Mouse (Mus musculus) liver, embryonic 12.5 days (tissue): ENCODE data around the gene Olfr303. TPM values are rescaled to one million over a fixed set of nuclear protein-coding genes. Genes with fewer than 3 reads are reported as not detected.
"Not testable (repeated sequence)": the region's sequence is repeated elsewhere in the genome, so short reads cannot be mapped to it uniquely, and the experiment has no call there.

Experiments
- ATAC-seq: fragments of 200-750 bp; cut with Nextera tagmentation; 2 replicates; pipeline ENCODE4 v1.8.0; 2017; ENCODE audit warnings: moderate number of reproducible peaks, mild to moderate bottlenecking, moderate library complexity
- H3K27ac ChIP-seq: fragments of 300-500 bp; sonication (generic); 2 replicates; pipeline ENCODE4 v1.5.1; 2016; ENCODE audit warnings: mild to moderate bottlenecking
- H3K27me3 ChIP-seq: fragments of 300-500 bp; sonication (generic); replicated peaks from 2 replicates; pipeline ENCODE4 v1.6.1; 2016; ENCODE audit warnings: mild to moderate bottlenecking, moderate library complexity
- H3K36me3 ChIP-seq: fragments of 300-500 bp; sonication (generic); 2 replicates; pipeline ENCODE4 v1.6.1; 2016; ENCODE audit warnings: mild to moderate bottlenecking, moderate library complexity
- H3K4me1 ChIP-seq: fragments of 300-500 bp; sonication (generic); 2 replicates; pipeline ENCODE4 v1.6.1; 2016
- H3K4me2 ChIP-seq: fragments of 300-500 bp; sonication (generic); 2 replicates; pipeline ENCODE4 v1.6.1; 2016; ENCODE audit warnings: mild to moderate bottlenecking, moderate library complexity
- H3K4me3 ChIP-seq: fragments of 300-500 bp; sonication (generic); 2 replicates; pipeline ENCODE4 v1.5.1; 2016; ENCODE audit warnings: mild to moderate bottlenecking, moderate library complexity
- H3K9ac ChIP-seq: fragments of 300-500 bp; sonication (generic); 2 replicates; pipeline ENCODE4 v1.6.1; 2016; ENCODE audit warnings: mild to moderate bottlenecking, moderate library complexity
- H3K9me3 ChIP-seq: fragments of 300-500 bp; sonication (generic); replicated peaks from 2 replicates; pipeline ENCODE4 v1.6.1; 2016; ENCODE audit warnings: mild to moderate bottlenecking, moderate library complexity
- WGBS: fragments of 180-500 bp; shearing (Covaris S2); methylation state at CpG from one replicate; pipeline ENCODE4 v1.1.7; 2016; ENCODE audit not compliant: insufficient replicate concordance; 5-methylcytosine and 5-hydroxymethylcytosine counted together
- polyA plus RNA-seq: library from polyadenylated mRNA; unstranded; fragments of >200 nt; fragmentation: Nextera tagmentation; extraction: Ambion mirVana; gene quantifications from 2 replicates; pipeline ENCODE4 v1.2.1, GENCODE M21; 2016

Gene Olfr303
- not detected in 2 replicates for polyA plus RNA-seq

- H3K27me3 ChIP-seq: no peaks in the 10 kb centered on the region
- H3K4me1 ChIP-seq: no peaks in the 10 kb centered on the region
- H3K9ac ChIP-seq: no peak within 1 kb of the TSS
- H3K4me3 ChIP-seq: no peak within 1 kb of the TSS
- no peak within 1 kb of the TSS for H3K4me2 ChIP-seq
- no peak for ATAC-seq
- no peaks in the 10 kb centered on the region for H3K9me3 ChIP-seq
- no peaks in the 10 kb centered on the region for H3K36me3 ChIP-seq
- no peak within 1 kb of the TSS for H3K27ac ChIP-seq
Measured at GRCm38 (mm10) chr7:86397689-86398088, at the start of gene Olfr303. Olfr303 (minus strand) TSS chr7:86397789.

GRCm38 (mm10) chr7:86403546-86403945 lies 6.0 kb upstream of the Olfr303 start, which contains the start of gene Olfr301:
Olfr301 (plus strand) TSS chr7:86403846.
- WGBS: 56% methylated on average over 2 of the region's 2 CpGs
- no peaks in the 10 kb centered on the region for H3K27me3 ChIP-seq
- no peak within 1 kb of the TSS for H3K27ac ChIP-seq
- no peaks in the 10 kb centered on the region for H3K4me1 ChIP-seq
- no peak for ATAC-seq
- no peaks in the 10 kb centered on the region for H3K9me3 ChIP-seq
- no peak within 1 kb of the TSS for H3K9ac ChIP-seq
- no peaks in the 10 kb centered on the region for H3K36me3 ChIP-seq
- H3K4me3 ChIP-seq: no peak within 1 kb of the TSS
- no peak within 1 kb of the TSS for H3K4me2 ChIP-seq

GRCm38 (mm10) chr7:86386558-86386957 lies 11.0 kb downstream of the Olfr303 start, which contains the start of gene Olfr304:
Olfr304 (minus strand) TSS chr7:86386658.
- ATAC-seq: no peak
- 41% methylated on average over 1 of the region's 1 CpGs for WGBS
- Histone ChIP-seq H3K4me1 (no peaks in the 10 kb centered on the region), H3K36me3 (no peaks in the 10 kb centered on the region), H3K9ac (no peak within 1 kb of the TSS), H3K9me3 (no peaks in the 10 kb centered on the region), H3K27me3 (no peaks in the 10 kb centered on the region), H3K27ac (no peak within 1 kb of the TSS), H3K4me2 (no peak within 1 kb of the TSS), H3K4me3 (no peak within 1 kb of the TSS)

- no peak for ATAC-seq
Measured at GRCm38 (mm10) chr7:86385769-86386168, 11.8 kb downstream of the Olfr303 start.

GRCm38 (mm10) chr7:86366828-86367227 lies 30.8 kb downstream of the Olfr303 start, which contains the start of gene Olfr305:
Olfr305 (minus strand) TSS chr7:86366928.
- no peaks in the 10 kb centered on the region for H3K27me3 ChIP-seq
- no peaks in the 10 kb centered on the region for H3K4me1 ChIP-seq
- no peak for ATAC-seq
- no peaks in the 10 kb centered on the region for H3K9me3 ChIP-seq
- WGBS: 68% methylated on average over 1 of the region's 1 CpGs
- no peak within 1 kb of the TSS for H3K27ac ChIP-seq
- no peak within 1 kb of the TSS for H3K9ac ChIP-seq
- no peak within 1 kb of the TSS for H3K4me2 ChIP-seq
- no peak within 1 kb of the TSS for H3K4me3 ChIP-seq
- H3K36me3 ChIP-seq: no peaks in the 10 kb centered on the region

More at GRCm38 (mm10) chr7:86385769-86386168, 11.8 kb downstream of the Olfr303 start:
- no peaks in the 10 kb centered on the region for H3K4me1 ChIP-seq
- no peak overlapping the region for H3K27ac ChIP-seq
- H3K4me3 ChIP-seq: no peak overlapping the region
- 62% methylated on average over 3 of the region's 3 CpGs for WGBS
- H3K9me3 ChIP-seq: no peaks in the 10 kb centered on the region
- H3K36me3 ChIP-seq: no peaks in the 10 kb centered on the region
- no peak overlapping the region for H3K9ac ChIP-seq
- no peaks in the 10 kb centered on the region for H3K27me3 ChIP-seq
- no peak overlapping the region for H3K4me2 ChIP-seq

GRCm38 (mm10) chr7:86346296-86346695 lies 51.3 kb downstream of the Olfr303 start:
- 79% methylated on average over 9 of the region's 9 CpGs for WGBS
- H3K27ac ChIP-seq, H3K27me3 ChIP-seq, H3K4me2 ChIP-seq, ATAC-seq, H3K36me3 ChIP-seq, H3K4me1 ChIP-seq, H3K9me3 ChIP-seq, H3K9ac ChIP-seq, H3K4me3 ChIP-seq: not testable (repeated sequence)

GRCm38 (mm10) chr7:86344253-86344652 lies 53.3 kb downstream of the Olfr303 start:
- no peak overlapping the region for H3K27ac ChIP-seq
- H3K27me3 ChIP-seq: no peaks in the 10 kb centered on the region
- no peaks in the 10 kb centered on the region for H3K9me3 ChIP-seq
- H3K9ac ChIP-seq: no peak overlapping the region
- H3K4me2 ChIP-seq: no peak overlapping the region
- no peaks in the 10 kb centered on the region for H3K36me3 ChIP-seq
- ATAC-seq: no peak
- no peaks in the 10 kb centered on the region for H3K4me1 ChIP-seq
- H3K4me3 ChIP-seq: no peak overlapping the region
- WGBS: 53% methylated on average over 3 of the region's 3 CpGs

GRCm38 (mm10) chr7:86342881-86343565 lies 54.6 kb downstream of the Olfr303 start:
- no peak overlapping the region for H3K4me3 ChIP-seq
- H3K4me1 ChIP-seq: no peaks in the 10 kb centered on the region
- no peaks in the 10 kb centered on the region for H3K36me3 ChIP-seq
- no peak overlapping the region for H3K27ac ChIP-seq
- no peaks in the 10 kb centered on the region for H3K27me3 ChIP-seq
- no peak for ATAC-seq
- no peak overlapping the region for H3K9ac ChIP-seq
- 57% methylated on average over 14 of the region's 14 CpGs for whole genome bisulfite sequencing
- H3K9me3 ChIP-seq: no peaks in the 10 kb centered on the region
- H3K4me2 ChIP-seq: no peak overlapping the region

Other genes with a start within 250 kb of the Olfr303 start
- gene Vmn2r75, start 226.0 kb downstream of the Olfr303 start, polyA plus RNA-seq: not detected in 2 replicates
- gene Vmn2r76, start 151.5 kb downstream of the Olfr303 start, polyA plus RNA-seq: not detected in 2 replicates
- gene Olfr310, start 120.6 kb downstream of the Olfr303 start, polyA plus RNA-seq: not detected in 2 replicates
- not detected in 2 replicates for gene Olfr309, start 84.1 kb downstream of the Olfr303 start, polyA plus RNA-seq
- gene Olfr308, start 72.2 kb downstream of the Olfr303 start, polyA plus RNA-seq: not detected in 2 replicates
- not detected in 2 replicates for gene Olfr307, start 60.2 kb downstream of the Olfr303 start, polyA plus RNA-seq
- not detected in 2 replicates for gene Olfr305, start 30.9 kb downstream of the Olfr303 start, polyA plus RNA-seq
- not detected in 2 replicates for gene Olfr304, start 11.1 kb downstream of the Olfr303 start, polyA plus RNA-seq
- not detected in 2 replicates for gene Olfr301, start 6.1 kb upstream of the Olfr303 start, polyA plus RNA-seq
- not detected in 2 replicates for gene Olfr299, start 62.1 kb upstream of the Olfr303 start, polyA plus RNA-seq
- gene Olfr298, start 94.7 kb upstream of the Olfr303 start, polyA plus RNA-seq: not detected in 2 replicates
- not detected in 2 replicates for gene Olfr297, start 122.2 kb upstream of the Olfr303 start, polyA plus RNA-seq
- gene Olfr295, start 186.1 kb upstream of the Olfr303 start, polyA plus RNA-seq: not detected in 2 replicates
- gene Olfr294, start 218.9 kb upstream of the Olfr303 start, polyA plus RNA-seq: not detected in 2 replicates